Mouse (Mus musculus): ENCODE results near the gene Plch1.

The Plch1 gene

DNA sequence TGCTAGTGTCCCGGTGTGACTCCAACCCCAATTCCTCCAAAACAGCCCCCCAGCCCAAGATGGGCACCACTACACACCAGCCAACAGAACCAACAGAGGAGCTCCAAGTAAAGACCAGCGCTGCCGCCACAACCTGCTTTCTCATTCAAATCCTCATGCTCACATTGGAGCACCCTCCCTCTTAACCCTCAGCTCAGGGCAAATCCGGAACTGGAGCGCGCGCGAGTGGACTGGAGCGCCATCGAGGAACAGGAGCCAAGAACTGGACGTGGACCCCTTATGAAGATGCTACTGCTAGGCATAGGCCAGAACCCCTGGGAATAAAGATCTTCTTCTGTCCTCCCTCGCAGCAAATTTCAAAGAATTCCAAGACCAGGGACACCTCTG, at the start of gene Plch1:
Gene Plch1 (minus strand): TSS at position 164 of the 387 bp plus-strand sequence.
- DNase-seq (ENCODE audit: low spot score in 2 of 2) = peak; percentile 33 to 45

DNA sequence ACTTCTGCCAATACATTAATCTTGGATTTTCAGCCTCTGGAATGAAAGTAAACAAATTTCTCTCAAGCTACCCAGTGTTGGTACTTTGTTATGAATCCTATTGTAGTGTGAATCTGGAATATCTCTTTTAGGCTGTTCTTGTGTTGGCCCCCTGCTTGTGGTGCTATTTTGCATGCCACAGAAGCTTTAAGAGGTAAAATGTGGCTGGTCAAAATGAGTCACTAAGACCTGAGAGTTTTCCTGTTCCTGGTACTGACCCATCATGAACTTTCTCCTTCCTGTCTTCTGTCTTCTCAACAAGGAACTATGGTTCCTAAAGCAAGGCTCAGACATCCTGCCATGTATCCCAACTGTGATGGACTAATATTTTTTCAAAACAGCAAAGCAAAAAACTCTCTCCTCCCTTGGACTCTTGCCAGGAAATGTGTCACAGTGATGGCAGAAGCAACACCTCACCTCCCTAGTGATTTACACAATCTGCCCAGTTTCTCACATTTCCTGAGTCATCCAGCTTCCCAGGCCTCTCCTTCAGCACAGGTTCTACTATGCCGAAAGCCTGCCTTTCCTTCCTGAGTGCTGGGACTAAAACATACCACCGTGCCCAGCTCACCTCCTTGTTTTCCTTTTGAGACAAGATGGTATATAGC, 42.1 kb upstream of the Plch1 start:
- DNase-seq (ENCODE audit: low spot score in 2 of 2) = peak; percentile 56 to 73

DNA sequence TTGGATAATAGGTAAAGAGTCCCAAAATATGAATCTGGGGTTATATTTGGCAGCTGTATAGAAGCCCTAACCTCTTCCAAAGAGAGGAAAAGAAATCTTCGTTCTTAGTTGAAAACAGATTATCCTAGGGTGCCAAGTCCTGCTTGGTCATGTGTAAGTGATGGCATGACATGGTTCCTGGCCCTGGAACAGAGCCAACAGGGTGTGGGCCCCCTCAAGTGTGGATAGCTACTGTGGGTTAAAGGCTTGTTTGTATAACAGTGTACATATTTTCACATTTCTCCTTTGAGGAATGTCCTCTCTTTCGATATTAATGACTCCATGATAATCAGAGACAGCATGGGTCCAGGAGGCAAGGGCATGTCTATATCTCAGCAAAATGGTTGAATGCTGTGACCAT, 39.7 kb upstream of the Plch1 start:
- no peak for DNase-seq (ENCODE audit: low spot score in 2 of 2)

GRCm38 (mm10) chr3:63928878-63929859, 29.9 kb upstream of the Plch1 start, which contains the start of gene E130311K13Rik:
E130311K13Rik (minus strand) TSS chr3:63929472.
- DNase-seq (ENCODE audit: low spot score in 2 of 2) = peak; percentile 87 to 94

DNA sequence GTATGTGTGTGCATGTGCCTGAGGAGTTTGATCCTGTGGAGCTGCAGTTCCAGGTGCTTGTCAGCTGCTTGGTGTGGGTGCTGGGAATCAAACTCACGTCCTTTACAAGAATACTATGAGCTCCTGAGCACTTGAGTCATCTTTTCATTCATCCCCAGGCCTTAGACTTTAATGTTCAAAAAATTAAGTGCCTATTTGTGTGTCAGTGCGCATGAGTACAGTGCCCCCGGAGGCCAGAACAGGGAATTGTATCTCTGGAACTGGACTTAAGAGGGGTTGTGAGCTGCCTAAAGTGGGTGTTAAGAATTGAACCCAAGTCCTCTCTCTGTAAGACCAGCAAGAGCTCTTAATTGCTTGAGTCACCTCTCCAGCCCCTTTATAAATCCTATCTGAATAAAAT, 20.4 kb upstream of the Plch1 start:
- DNase-seq (ENCODE audit: low spot score in 2 of 2) = peak in 1 of 2 experiments; percentile 27

DNA sequence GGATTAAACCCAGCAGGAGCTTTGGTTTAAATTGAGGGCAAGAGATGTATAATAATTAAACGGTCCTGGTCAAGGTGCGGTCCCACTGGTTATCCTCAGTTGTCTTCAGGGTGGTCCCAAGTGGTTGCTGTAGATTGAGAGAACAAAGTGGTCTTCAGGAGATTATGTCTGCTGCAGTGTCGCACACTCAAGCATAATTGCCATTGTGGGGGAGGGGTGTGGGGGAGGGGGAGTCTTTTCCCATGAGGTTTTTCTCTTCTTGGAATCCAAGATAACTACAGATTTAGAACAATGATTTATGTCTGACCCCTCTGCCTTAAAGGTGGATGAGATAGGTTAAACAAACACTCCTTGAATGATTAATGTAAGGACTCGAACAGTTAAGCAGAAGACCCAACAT, 11.0 kb upstream of the Plch1 start:
- DNase-seq (ENCODE audit: low spot score in 2 of 2) = no peak

GRCm38 (mm10) chr3:63905241-63905640, 6.0 kb upstream of the Plch1 start:
- peak in 1 of 2 experiments; percentile 7 for DNase-seq (ENCODE audit: low spot score in 2 of 2)

DNA sequence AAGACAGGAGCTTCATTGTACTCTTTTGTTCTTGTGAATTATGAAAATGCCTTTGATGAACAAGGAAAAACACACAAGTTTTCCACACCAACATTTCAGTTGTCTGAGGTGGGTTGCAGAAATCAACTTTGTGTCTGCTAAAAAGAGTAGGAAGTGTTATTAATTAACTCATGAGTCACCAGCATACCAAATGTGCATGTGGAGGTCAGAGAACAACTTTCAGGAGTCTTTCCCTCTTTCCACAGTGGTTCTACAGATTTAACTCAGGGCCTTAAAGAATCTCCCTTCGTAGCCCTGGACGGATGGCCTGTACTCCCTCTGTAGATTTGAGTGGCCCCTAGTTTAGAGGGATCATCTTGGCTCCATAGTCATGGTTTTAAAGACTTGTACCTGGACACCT, 4.9 kb upstream of the Plch1 start:
- no peak for DNase-seq (ENCODE audit: low spot score in 2 of 2)

DNA sequence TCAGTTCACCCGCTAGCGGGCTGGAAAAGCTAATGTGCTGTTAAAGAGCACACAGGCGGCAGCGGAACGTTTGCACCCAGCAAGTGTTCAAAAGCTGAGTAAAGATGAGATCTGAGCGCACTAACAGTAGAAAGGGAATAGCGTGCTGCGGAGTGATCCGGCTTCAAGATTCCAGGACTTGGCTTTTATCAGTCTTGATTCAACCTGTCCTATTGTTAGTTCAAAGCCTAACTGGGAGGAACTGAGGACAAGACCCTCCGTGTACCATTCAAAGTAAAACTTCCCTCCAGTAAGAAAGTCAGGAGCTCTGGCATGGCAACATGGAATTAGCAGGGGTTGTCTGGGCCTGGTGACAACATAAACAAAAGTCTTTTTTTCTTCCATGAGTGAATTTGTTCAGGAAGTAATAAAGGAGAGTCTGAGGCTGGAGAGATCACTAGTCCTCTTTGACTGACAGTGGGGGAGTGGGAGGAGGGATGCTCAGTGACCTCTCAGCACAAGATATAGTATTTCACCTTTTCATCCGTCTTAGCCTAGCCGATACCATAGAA, 824 bp upstream of the Plch1 start:
- DNase-seq (ENCODE audit: low spot score in 2 of 2) = peak; percentile 17 to 19

GRCm38 (mm10) chr3:63898581-63899308, 527 bp downstream of the Plch1 start:
- peak; percentile 87 to 91 for DNase-seq (ENCODE audit: low spot score in 2 of 2)

- DNase-seq (ENCODE audit: low spot score in 2 of 2) = no peak
Measured at GRCm38 (mm10) chr3:63897177-63897576, 2.1 kb downstream of the Plch1 start.

- DNase-seq (ENCODE audit: low spot score in 2 of 2) = no peak
Measured at GRCm38 (mm10) chr3:63896303-63896702, 3.0 kb downstream of the Plch1 start.

DNA sequence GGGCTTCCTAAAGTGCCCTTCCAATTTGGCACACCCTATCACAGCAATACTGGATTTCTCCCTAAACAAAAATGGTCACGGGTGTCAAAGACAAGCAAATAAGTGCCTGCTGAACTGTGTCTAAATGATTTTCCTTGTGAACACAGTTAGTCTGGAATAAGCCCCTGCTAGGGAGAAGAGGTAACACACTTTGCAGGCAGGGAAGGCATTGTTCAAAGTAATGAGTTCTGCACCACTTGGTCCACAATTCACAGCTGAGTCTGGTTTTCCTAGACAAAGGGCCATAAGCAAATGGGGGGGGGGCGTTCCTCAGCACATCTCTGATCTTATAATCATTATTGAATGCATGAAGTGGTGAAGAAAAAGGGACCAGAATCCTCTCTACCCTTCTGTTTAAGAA, 3.5 kb downstream of the Plch1 start:
- no peak for DNase-seq (ENCODE audit: low spot score in 2 of 2)

DNA sequence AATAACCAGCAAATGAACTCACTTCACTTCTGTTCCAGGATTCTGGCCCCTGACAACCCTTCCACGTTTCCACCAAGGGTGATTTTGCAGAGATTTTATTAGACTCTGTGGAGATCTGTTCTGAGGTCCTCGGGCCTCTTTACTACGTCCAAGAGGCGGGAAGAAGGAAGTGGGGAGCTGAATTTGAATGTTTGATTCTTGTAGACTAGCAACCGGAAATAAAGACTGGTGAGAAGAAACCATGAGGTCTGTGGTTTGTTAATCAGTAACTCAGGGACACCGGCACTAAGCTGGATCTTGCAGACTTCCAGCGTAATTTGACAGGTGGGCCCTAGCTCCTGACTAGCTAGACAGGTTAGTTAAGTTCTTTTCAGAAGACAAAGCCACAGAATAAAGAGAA, 5.6 kb downstream of the Plch1 start:
- no peak for DNase-seq (ENCODE audit: low spot score in 2 of 2)

DNA sequence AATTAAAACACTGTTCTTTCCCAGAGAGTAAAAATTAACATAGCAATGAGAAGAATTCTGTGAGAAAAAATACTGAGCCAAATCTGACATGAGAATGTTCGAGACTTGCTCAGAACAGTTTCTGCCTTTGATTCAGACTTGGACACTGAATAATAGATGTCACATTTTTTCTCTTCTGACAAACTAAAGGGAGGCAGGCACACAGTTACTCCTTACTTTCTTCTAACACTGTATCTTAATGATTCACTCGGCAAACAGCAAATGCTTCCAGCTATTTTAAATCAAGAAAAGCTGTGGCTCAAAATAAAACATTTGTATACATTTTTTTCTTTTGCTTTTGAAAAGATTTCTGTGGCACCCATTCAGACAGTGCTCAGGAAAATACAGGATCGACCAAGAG, 7.1 kb downstream of the Plch1 start:
- DNase-seq (ENCODE audit: low spot score in 2 of 2) = no peak

DNA sequence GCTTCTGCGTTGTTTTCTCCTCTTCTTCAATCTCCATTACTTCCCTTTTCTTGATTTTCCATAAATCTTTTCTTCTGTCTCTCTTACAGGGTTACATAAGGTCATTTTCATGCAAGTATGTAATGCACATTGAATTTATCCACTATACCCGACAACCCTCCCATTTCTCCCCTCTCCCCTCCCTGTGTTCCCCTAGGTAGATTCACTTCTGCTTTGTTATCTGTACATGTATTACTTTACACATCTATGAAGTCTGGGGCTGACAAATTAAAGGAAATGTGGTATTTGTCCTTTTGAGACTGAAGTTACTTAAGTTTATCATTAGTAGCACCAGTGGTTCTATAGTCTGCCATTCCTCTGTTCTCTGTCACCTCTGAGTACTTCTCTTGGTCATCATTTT, 18.2 kb downstream of the Plch1 start:
- no peak for DNase-seq (ENCODE audit: low spot score in 2 of 2)

DNA sequence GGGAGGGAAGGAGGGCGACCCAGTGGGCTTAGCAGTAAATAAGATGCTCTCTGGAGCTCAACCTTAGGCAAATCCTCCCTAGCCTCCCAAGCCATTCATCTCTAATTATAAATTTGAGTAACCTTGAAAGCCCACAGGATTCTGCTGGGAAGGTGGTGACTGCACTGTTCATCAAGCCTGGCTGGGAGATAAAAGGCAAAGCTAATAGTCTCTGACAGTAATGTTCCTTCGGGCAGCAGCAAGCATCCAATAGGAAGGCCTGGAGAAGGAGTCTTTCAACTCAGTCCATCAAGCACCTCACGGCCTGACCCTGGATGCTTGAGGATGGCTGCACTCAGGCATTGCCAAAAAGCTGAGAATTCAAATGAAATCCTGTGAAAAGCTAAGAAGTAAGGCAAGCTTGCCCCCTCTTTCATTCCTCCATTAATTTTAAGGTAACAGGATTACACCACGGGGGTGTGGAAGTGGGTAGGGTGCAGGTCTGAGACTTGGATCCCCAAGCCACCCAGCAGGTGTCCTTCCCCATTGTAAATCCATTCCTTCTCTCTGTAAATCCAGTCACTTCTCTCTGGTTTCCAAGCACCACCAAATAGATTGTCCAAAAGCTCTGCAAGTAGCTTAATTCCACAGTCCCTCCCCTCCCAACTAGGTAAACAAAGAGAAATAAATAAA, 20.1 kb downstream of the Plch1 start:
- DNase-seq (ENCODE audit: low spot score in 2 of 2) = no peak

DNA sequence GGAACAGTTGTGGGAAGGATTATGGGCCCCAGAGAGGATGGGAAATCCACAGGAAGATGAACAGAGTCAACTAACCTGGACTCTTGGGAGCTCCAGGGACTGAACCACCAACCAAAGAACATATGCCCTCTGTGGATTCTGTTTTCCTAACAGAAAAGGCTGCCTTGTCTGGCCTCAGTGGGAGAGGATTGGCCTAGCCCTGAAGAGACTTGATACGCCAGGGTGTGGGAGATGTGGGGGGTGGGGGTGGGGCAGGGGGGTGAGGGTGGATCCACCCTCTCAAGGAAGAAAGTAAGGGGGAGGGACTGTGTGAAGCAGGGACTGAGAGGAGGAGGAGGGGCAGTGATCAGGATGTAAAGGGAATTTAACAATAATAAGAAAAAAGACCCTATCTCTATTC, 26.5 kb downstream of the Plch1 start:
- no peak for DNase-seq (ENCODE audit: low spot score in 2 of 2)

DNA sequence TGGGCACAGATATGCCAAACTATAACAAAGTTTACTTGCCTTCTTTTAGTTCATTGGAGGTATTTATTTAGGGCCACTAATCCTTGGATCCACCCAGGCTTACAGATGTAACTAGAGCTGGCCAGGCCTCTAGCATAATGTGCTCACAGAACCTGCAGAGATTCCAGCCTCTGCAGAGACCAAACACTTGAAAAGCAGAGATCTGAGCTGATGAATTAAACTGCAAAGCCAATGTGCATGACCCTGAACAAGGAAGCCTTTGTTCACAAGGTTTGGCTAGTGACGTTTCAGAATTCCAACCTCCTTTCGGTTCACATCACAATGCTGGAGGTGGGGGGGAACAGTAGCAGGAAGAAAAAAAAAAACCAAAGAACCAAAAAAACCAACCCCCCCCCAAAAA, 28.0 kb downstream of the Plch1 start:
- DNase-seq (ENCODE audit: low spot score in 2 of 2) = no peak

DNA sequence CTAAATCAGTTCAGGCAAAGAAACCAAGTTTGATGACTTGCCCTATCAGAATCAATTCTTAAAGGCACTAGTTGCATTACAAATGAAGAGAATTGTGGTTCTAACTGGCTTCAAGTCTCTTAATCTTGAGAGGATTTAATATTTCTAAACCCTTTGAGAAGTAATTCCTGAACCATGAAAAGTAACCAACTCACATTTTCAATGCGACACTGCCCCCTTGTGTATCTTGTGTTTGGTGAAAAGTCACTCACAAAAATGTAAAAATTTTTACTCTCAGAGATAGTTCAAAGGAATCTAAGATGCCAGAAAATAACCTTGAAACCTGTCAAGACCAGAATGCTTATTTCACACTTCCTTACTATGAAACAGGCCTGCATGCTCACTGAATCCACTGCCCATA, 31.0 kb downstream of the Plch1 start:
- peak; percentile 56 to 82 for DNase-seq (ENCODE audit: low spot score in 2 of 2)

GRCm38 (mm10) chr3:63865069-63865468, 34.2 kb downstream of the Plch1 start:
- DNase-seq (ENCODE audit: low spot score in 2 of 2) = no peak
